Mouse (Mus musculus): ENCODE measurements around the gene Eif2b3. TPM values are rescaled to one million over a fixed set of nuclear protein-coding genes. Genes with fewer than 3 reads are reported as not detected.

Gene Eif2b3
- polyA plus RNA-seq, 1 experiment from 2014 or later, result 43.0 TPM

DNA sequence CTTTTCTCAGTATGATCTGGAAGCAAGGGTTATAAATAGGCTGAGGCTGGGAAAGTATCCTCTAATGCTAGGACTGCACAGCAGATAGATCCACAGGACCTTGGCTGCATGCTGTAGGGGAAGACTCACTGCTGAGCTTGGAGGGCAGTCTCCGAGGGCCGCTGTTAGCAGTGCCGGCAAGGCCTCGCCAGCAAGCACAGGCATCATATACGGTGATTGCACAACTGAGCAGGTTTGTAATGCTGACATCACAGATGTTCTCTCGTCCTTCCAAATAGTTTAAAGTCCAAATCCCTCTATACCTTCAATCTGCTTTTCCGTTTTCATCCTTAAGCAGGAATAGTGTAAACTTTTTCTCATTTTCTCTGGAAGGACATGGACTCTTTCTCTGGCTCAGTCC, 48.8 kb downstream of the Eif2b3 start:
- no peak overlapping the region for H3K9ac ChIP-seq (replicated peaks)
- no peak overlapping the region for H3K4me3 ChIP-seq
- no peak overlapping the region for H3K27ac ChIP-seq (replicated peaks)
- no peaks in the 10 kb centered on the region for H3K9me3 ChIP-seq
- no peak for ATAC-seq (replicated peaks)
- H3K4me1 ChIP-seq, result no peaks in the 10 kb centered on the region
- no peak overlapping the region for H3K4me2 ChIP-seq (replicated peaks)
- no peaks in the 10 kb centered on the region for H3K27me3 ChIP-seq
- H3K36me3 ChIP-seq, result peaks cover 58% of the 10 kb centered on the region
- WGBS, result 93% methylated on average over 7 of the region's 7 CpGs

- Histone ChIP-seq H3K4me1 (no peaks in the 10 kb centered on the region), H3K4me2 (replicated peaks) (no peak overlapping the region), H3K27ac (replicated peaks) (no peak overlapping the region), H3K27me3 (no peaks in the 10 kb centered on the region), H3K9me3 (no peaks in the 10 kb centered on the region), H3K9ac (replicated peaks) (no peak overlapping the region), H3K4me3 (no peak overlapping the region), H3K36me3 (peaks cover 60% of the 10 kb centered on the region)
- 93% methylated on average over 1 of the region's 1 CpGs for WGBS
- no peak for ATAC-seq (replicated peaks)
Measured at GRCm38 (mm10) chr4:117069647-117070046, 50.4 kb downstream of the Eif2b3 start.

- Histone ChIP-seq H3K4me3 (no peak overlapping the region), H3K9ac (replicated peaks) (no peak overlapping the region), H3K36me3 (peaks cover 55% of the 10 kb centered on the region), H3K4me2 (replicated peaks) (no peak overlapping the region), H3K27ac (replicated peaks) (no peak overlapping the region), H3K9me3 (no peaks in the 10 kb centered on the region), H3K27me3 (no peaks in the 10 kb centered on the region), H3K4me1 (no peaks in the 10 kb centered on the region)
- WGBS, result 89% methylated on average over 4 of the region's 4 CpGs
- ATAC-seq (replicated peaks), result no peak
Measured at GRCm38 (mm10) chr4:117070624-117071023, 51.4 kb downstream of the Eif2b3 start.

DNA sequence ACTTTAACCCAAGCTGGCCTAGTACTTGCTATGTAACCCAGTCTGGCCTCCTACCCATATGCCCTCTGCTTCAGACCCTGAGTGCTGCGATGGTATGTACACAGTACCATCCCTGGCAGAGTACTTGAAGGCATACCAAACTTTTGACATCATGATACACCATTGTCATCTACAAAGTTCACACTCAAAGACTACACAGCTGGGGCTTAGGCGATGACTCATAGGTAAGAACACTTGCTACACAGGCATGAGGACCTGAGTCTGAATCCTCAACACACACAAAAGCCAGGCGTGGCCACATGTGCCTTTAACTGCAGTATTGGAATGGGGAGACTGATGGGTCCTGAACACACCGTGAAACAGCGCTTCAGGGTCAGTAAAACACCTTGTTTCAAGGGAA, 52.0 kb downstream of the Eif2b3 start:
- H3K4me3 ChIP-seq, result no peak overlapping the region
- no peak overlapping the region for H3K27ac ChIP-seq (replicated peaks)
- 96% methylated on average over 5 of the region's 5 CpGs for WGBS
- H3K9ac ChIP-seq (replicated peaks), result no peak overlapping the region
- H3K4me1 ChIP-seq, result no peaks in the 10 kb centered on the region
- H3K4me2 ChIP-seq (replicated peaks), result no peak overlapping the region
- no peaks in the 10 kb centered on the region for H3K27me3 ChIP-seq
- ATAC-seq (replicated peaks), result no peak
- H3K9me3 ChIP-seq, result no peaks in the 10 kb centered on the region
- H3K36me3 ChIP-seq, result peaks cover 52% of the 10 kb centered on the region

- no peak for ATAC-seq (replicated peaks)
- no peak overlapping the region for H3K27ac ChIP-seq (replicated peaks)
- no peaks in the 10 kb centered on the region for H3K27me3 ChIP-seq
- H3K9ac ChIP-seq (replicated peaks), result no peak overlapping the region
- H3K4me2 ChIP-seq (replicated peaks), result no peak overlapping the region
- 80% methylated on average over 7 of the region's 7 CpGs for WGBS
- no peaks in the 10 kb centered on the region for H3K4me1 ChIP-seq
- no peak overlapping the region for H3K4me3 ChIP-seq
- no peaks in the 10 kb centered on the region for H3K9me3 ChIP-seq
- peaks cover 8% of the 10 kb centered on the region; the same call in 1 of the 2 replicates for H3K36me3 ChIP-seq
Measured at GRCm38 (mm10) chr4:117087948-117088640, 68.9 kb downstream of the Eif2b3 start.

DNA sequence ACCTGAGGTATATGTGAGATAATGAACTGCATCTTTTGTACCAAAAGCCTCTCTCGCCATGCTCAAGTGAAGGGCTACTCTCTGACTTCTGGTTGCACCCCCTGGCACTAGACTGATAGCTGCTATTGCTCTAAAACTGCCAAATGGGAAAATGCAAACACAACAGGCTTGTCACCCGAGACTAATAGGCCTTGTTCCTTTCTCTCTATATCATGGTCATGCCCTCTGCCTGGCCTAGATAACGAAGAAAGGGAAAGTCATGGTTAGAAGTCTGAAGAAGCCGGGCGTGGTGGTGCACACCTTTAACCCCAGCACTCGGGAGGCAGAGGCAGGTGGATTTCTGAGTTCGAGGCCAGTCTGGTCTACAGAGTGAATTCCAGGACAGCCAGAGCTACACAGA, 71.4 kb downstream of the Eif2b3 start:
- WGBS, result 83% methylated on average over 7 of the region's 7 CpGs
- ATAC-seq (replicated peaks), result no peak

DNA sequence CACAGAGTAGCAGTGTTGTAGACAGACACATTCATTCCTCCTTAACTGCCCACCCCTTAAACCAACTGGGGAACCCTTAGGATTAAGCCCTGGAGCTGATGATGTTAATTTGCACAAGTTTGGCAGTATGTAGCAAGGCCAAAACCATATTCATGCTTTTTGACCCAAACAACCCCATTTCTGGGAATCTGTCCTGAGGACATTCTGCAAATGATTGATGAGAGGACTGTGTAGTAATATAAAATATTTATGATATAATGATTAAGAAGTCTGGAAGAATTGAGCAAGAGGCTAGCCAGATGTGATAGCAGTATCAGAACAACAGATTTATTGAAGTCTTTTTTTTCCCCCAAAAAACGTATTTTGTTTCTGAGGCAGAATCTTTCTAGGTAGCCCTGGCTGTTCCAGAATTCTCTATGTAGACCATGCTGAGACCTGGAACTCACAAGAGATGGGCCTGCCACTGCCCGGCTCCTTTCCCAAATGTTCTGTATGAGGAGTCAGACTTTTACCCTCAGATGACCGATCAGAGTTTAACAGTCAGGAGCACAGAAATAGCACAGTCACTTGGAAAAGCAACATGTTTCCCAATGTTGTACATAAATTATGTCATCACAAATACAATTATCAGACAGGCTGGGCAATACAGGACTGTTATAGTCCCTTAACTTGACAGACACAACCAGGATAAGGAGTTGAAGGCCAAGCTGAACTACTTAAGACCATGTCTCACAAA, 75.6 kb downstream of the Eif2b3 start:
- no peak for ATAC-seq (replicated peaks)
- 81% methylated on average over 3 of the region's 3 CpGs for WGBS
- no peak overlapping the region for H3K27ac ChIP-seq (replicated peaks)
- H3K36me3 ChIP-seq, result no peaks in the 10 kb centered on the region
- no peak overlapping the region for H3K9ac ChIP-seq (replicated peaks)
- no peak overlapping the region for H3K4me3 ChIP-seq
- no peak overlapping the region for H3K4me2 ChIP-seq (replicated peaks)
- H3K4me1 ChIP-seq, result peaks cover 27% of the 10 kb centered on the region
- no peaks in the 10 kb centered on the region for H3K9me3 ChIP-seq
- H3K27me3 ChIP-seq, result peaks cover 3% of the 10 kb centered on the region; the same call in 1 of the 2 replicates

More for the DNA sequence above, 71.4 kb downstream of the Eif2b3 start:
- Histone ChIP-seq H3K36me3 (peaks cover 8% of the 10 kb centered on the region; the same call in 1 of the 2 replicates), H3K27me3 (0 out of 2 replicates have a peak, but pooled peaks cover 3% of the 10 kb centered on the region), H3K9ac (replicated peaks) (no peak overlapping the region), H3K27ac (replicated peaks) (no peak overlapping the region), H3K4me2 (replicated peaks) (no peak overlapping the region), H3K4me1 (peaks cover 3% of the 10 kb centered on the region), H3K4me3 (no peak overlapping the region), H3K9me3 (no peaks in the 10 kb centered on the region)

DNA sequence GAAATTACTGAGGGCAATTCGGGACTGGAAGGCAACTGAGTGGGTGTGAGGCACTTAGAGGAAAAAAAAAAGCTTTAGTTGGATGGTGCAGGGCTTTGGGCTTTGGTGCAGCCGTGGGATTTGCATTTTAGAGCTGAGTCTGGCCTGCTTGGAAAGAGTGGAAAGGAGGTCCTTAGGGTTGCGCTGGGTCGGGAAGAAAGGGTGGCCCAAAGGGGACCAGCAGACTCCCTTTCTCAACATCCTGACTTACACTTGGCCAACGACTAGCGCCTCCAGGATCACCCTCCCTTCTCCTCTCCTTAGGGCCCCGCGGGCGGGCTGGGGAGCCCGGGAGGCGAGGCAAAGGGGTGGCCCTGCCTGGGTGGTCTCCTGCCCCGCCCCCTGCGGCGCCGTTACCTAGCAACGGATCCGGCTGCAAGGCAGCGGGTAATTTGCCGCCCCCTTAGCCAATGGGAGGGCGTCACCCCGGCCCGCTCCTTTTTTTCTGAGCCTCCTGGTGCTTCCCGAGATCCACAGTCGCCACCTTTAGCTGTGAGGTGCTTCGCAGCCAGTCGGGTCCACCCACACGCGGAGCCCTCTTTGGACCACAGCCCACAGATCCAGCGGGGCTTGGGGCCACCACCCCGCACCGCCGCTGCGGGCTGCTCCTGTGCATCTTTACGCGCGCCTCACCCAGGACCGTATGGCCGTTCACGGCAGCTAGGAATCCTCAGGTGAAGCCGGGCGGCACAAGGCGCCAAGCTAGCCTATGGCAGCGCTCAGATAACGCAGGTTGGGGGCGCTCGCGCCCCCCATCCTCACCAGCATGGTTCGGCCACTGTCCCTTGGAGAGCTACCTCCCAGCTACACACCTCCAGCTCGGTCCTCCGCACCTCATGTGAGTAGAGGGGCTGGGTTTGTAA, 76.6 kb downstream of the Eif2b3 start, which contains the start of gene Ptch2:
Gene Ptch2, plus strand, starts transcription at position 525 of the 902 bp plus-strand sequence.
- WGBS, result under 1% methylated on average over 48 of the region's 50 CpGs
- ATAC-seq (replicated peaks), result peak; percentile 79
- peaks cover 3% of the 10 kb centered on the region; the same call in 1 of the 2 replicates for H3K27me3 ChIP-seq
- peak within 1 kb of the TSS; percentile 41 for H3K27ac ChIP-seq (replicated peaks)
- H3K4me2 ChIP-seq (replicated peaks), result peak within 1 kb of the TSS; percentile 87
- H3K4me3 ChIP-seq, result peak within 1 kb of the TSS; percentile 65
- H3K4me1 ChIP-seq, result peaks cover 27% of the 10 kb centered on the region
- no peaks in the 10 kb centered on the region for H3K9me3 ChIP-seq
- H3K9ac ChIP-seq (replicated peaks), result peak within 1 kb of the TSS; percentile 67
- no peaks in the 10 kb centered on the region for H3K36me3 ChIP-seq

DNA sequence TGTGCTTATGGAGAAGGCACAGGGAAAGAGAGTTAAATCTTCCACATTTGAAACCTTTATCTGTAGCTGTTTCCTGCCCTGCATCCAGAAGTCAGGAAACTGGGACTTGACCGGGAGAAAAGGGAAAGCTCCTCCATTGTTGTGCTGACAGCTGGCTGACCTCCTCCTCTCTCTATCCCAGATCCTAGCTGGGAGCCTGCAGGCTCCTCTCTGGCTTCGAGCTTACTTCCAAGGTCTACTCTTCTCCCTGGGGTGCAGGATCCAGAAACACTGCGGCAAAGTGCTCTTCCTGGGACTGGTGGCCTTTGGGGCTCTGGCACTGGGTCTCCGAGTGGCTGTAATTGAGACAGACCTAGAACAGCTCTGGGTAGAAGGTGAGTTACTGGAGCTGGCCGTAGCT, 77.5 kb downstream of the Eif2b3 start:
- ATAC-seq (replicated peaks), result no peak
- peak overlapping the region; percentile 87 for H3K4me2 ChIP-seq (replicated peaks)
- H3K36me3 ChIP-seq, result no peaks in the 10 kb centered on the region
- H3K27me3 ChIP-seq, result peaks cover 3% of the 10 kb centered on the region; the same call in 1 of the 2 replicates
- 9% methylated on average over 5 of the region's 5 CpGs for WGBS
- peak overlapping the region; percentile 65 for H3K4me3 ChIP-seq
- no peaks in the 10 kb centered on the region for H3K9me3 ChIP-seq
- peaks cover 30% of the 10 kb centered on the region for H3K4me1 ChIP-seq
- H3K27ac ChIP-seq (replicated peaks), result no peak overlapping the region
- peak overlapping the region; percentile 67 for H3K9ac ChIP-seq (replicated peaks)

GRCm38 (mm10) chr4:117097969-117098763, 79.0 kb downstream of the Eif2b3 start:
- Histone ChIP-seq H3K4me3 (no peak overlapping the region), H3K9me3 (no peaks in the 10 kb centered on the region), H3K4me2 (replicated peaks) (peak overlapping the region; percentile 87), H3K36me3 (no peaks in the 10 kb centered on the region), H3K27me3 (peaks cover 3% of the 10 kb centered on the region; the same call in 1 of the 2 replicates), H3K9ac (replicated peaks) (no peak overlapping the region), H3K27ac (replicated peaks) (no peak overlapping the region), H3K4me1 (peaks cover 30% of the 10 kb centered on the region)
- 61% methylated on average over 8 of the region's 8 CpGs for WGBS
- no peak for ATAC-seq (replicated peaks)

DNA sequence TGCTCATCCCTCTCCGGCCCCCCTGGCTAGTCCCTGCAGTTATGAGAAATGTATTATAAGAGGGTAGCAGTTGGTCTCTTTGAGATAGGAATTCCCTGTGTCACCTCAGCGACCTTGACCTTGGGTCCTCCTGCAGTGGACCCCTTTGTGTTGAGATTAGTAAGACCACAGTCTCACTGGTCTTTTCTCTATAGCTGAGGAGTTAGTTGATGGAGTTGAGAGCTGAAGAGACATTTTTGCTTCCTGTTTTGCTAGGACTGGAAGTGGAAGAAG, 79.5 kb downstream of the Eif2b3 start:
- H3K4me3 ChIP-seq, result no peak overlapping the region
- no peak overlapping the region for H3K4me2 ChIP-seq (replicated peaks)
- H3K4me1 ChIP-seq, result peaks cover 30% of the 10 kb centered on the region
- WGBS, result 64% methylated on average over 2 of the region's 2 CpGs
- H3K9me3 ChIP-seq, result no peaks in the 10 kb centered on the region
- ATAC-seq (replicated peaks), result no peak
- no peak overlapping the region for H3K9ac ChIP-seq (replicated peaks)
- H3K27ac ChIP-seq (replicated peaks), result no peak overlapping the region
- H3K27me3 ChIP-seq, result peaks cover 3% of the 10 kb centered on the region; the same call in 1 of the 2 replicates
- H3K36me3 ChIP-seq, result no peaks in the 10 kb centered on the region

Measured in forebrain, embryonic 15.5 days (tissue).